Mouse (Mus musculus) gastrocnemius, postnatal 25 days (tissue): ENCODE data around the gene Mpp1. TPM values are rescaled to one million over a fixed set of nuclear protein-coding genes. Genes with fewer than 3 reads are reported as not detected.
"Not testable (repeated sequence)": the region's sequence is repeated elsewhere in the genome, so short reads cannot be mapped to it uniquely, and the experiment has no call there.

Experiments used
- DNase-seq: peaks from one replicate; pipeline ENCODE4 v3.0.0; 2022
- long read RNA-seq, 2 experiments: library from polyadenylated mRNA; stranded (forward); transcript quantifications; one replicate each; pipeline ENCODE4 v2.0.0; 2021
- total RNA-seq, 2 experiments: library from RNA; stranded (reverse); gene quantifications; 1 replicate in 1 of 2; 2 replicates in 1 of 2; pipeline ENCODE4 v1.2.3; 2021

The Mpp1 gene
- total RNA-seq: 10 to 100 TPM; 12.8 to 17.8 TPM
- long read RNA-seq, experiment 1, transcript Mpp1-201 (12 exons, 2,525 nt): major isoform, 10 of 11 reads
- long read RNA-seq, experiment 1, partial matches to known transcripts: 0 of 11 reads
- long read RNA-seq, experiment 1, other reads (novel, unspliced or antisense): 1 of 11 reads
- long read RNA-seq, experiment 2, transcript Mpp1-201 (12 exons, 2,525 nt): major isoform, 12 of 12 reads
- long read RNA-seq, experiment 2, partial matches to known transcripts: 0 of 12 reads
- long read RNA-seq, experiment 2, other reads (novel, unspliced or antisense): 0 of 12 reads

GRCm38 (mm10) chrX:75130467-75131160 lies at the start of gene Mpp1:
Mpp1 (minus strand) TSS chrX:75131016.
- DNase-seq: peak; percentile 86

GRCm38 (mm10) chrX:75163670-75164069 lies 32.9 kb upstream of the Mpp1 start, which contains the start of gene Smim9:
Smim9 (minus strand) TSS chrX:75163770.
- DNase-seq: no peak

GRCm38 (mm10) chrX:75155576-75156243 lies 24.9 kb upstream of the Mpp1 start:
- DNase-seq: peak; percentile 58

- DNase-seq: no peak
These were observed 21.4 kb upstream of the Mpp1 start for GRCm38 (mm10) chrX:75152249-75152648.

- DNase-seq: no peak
These were observed 19.5 kb upstream of the Mpp1 start for GRCm38 (mm10) chrX:75150304-75150703.

- DNase-seq: no peak
These were observed 17.6 kb upstream of the Mpp1 start for GRCm38 (mm10) chrX:75148414-75148813.

GRCm38 (mm10) chrX:75143124-75143555 lies 12.3 kb upstream of the Mpp1 start:
- not testable (repeated sequence) for DNase-seq

GRCm38 (mm10) chrX:75138182-75138581 lies 7.4 kb upstream of the Mpp1 start:
- no peak for DNase-seq

- no peak for DNase-seq
These were observed 6.9 kb upstream of the Mpp1 start for GRCm38 (mm10) chrX:75137729-75138128.

GRCm38 (mm10) chrX:75136938-75137337 lies 6.1 kb upstream of the Mpp1 start:
- DNase-seq: no peak

GRCm38 (mm10) chrX:75129474-75129873 lies 1.3 kb downstream of the Mpp1 start:
- DNase-seq: no peak

- no peak for DNase-seq
These were observed 2.4 kb downstream of the Mpp1 start for GRCm38 (mm10) chrX:75128333-75128980.

- DNase-seq: no peak
These were observed 3.9 kb downstream of the Mpp1 start for GRCm38 (mm10) chrX:75126893-75127292.

GRCm38 (mm10) chrX:75125606-75126005 lies 5.2 kb downstream of the Mpp1 start:
- no peak for DNase-seq

- DNase-seq: no peak
These were observed 15.3 kb downstream of the Mpp1 start for GRCm38 (mm10) chrX:75115550-75115949.

- DNase-seq: no peak
These were observed 28.5 kb downstream of the Mpp1 start for GRCm38 (mm10) chrX:75102293-75102692.

GRCm38 (mm10) chrX:75098799-75099198 lies 32.0 kb downstream of the Mpp1 start:
- no peak for DNase-seq

- no peak for DNase-seq
These were observed 34.5 kb downstream of the Mpp1 start for GRCm38 (mm10) chrX:75096163-75096770.

- peak; percentile 93 for DNase-seq
These were observed 35.2 kb downstream of the Mpp1 start, which contains the start of gene Dkc1 for GRCm38 (mm10) chrX:75095369-75096162. Dkc1 (plus strand) TSS chrX:75095854.

- no peak for DNase-seq
These were observed 45.2 kb downstream of the Mpp1 start for GRCm38 (mm10) chrX:75085654-75086053.
